Mouse (Mus musculus) liver, adult 2 months (tissue): ENCODE measurements around the gene Tuft1. TPM values are rescaled to one million over a fixed set of nuclear protein-coding genes. Genes with fewer than 3 reads are reported as not detected.

Experiments
- DNase-seq: peaks from one replicate; pipeline ENCODE4 v3.0.0-alpha.2; 2011; ENCODE audit warnings: low read depth, low spot score; ENCODE audit errors: extremely low read depth
- H3K27ac ChIP-seq: fragments of 200-500 bp; replicated peaks from 2 replicates; pipeline ENCODE4 v1.5.1; 2012; ENCODE audit warnings: low read depth, mild to moderate bottlenecking, control low read depth, inconsistent platforms, low read length; ENCODE audit not compliant: insufficient read depth
- H3K27me3 ChIP-seq: fragments of 200-500 bp; 2 replicates; pipeline ENCODE4 v1.6.1; 2012; ENCODE audit warnings: mild to moderate bottlenecking, moderate library complexity, low read length, inconsistent platforms; ENCODE audit not compliant: control insufficient read depth, insufficient read depth
- H3K36me3 ChIP-seq: fragments of 200-500 bp; 2 replicates; pipeline ENCODE4 v1.6.1; 2012; ENCODE audit warnings: low read length, inconsistent platforms; ENCODE audit not compliant: control insufficient read depth, insufficient read depth
- H3K4me1 ChIP-seq: fragments of 200-500 bp; 2 replicates; pipeline ENCODE4 v1.6.1; 2011; ENCODE audit warnings: low read length; ENCODE audit not compliant: control insufficient read depth, insufficient read depth
- H3K4me3 ChIP-seq: fragments of 200-500 bp; 2 replicates; pipeline ENCODE4 v1.5.1; 2011; ENCODE audit warnings: low read depth, mild to moderate bottlenecking, control low read depth, low read length, moderate library complexity; ENCODE audit not compliant: insufficient read depth
- H3K79me2 ChIP-seq: fragments of 200-500 bp; 2 replicates; pipeline ENCODE4 v1.6.1; 2012; ENCODE audit warnings: inconsistent platforms, mild to moderate bottlenecking, low read length, moderate library complexity; ENCODE audit not compliant: control insufficient read depth, insufficient read depth
- H3K9ac ChIP-seq: fragments of 200-500 bp; 2 replicates; pipeline ENCODE4 v1.6.1; 2012; ENCODE audit warnings: low read depth, mild to moderate bottlenecking, control low read depth, inconsistent platforms, low read length
- CTCF ChIP-seq: fragments of 200-500 bp; IDR thresholded peaks from 2 replicates; pipeline ENCODE4 v1.5.1; 2011; ENCODE audit warnings: low read depth, low read length, control low read depth
- POLR2A ChIP-seq: fragments of 200-500 bp; IDR thresholded peaks from 2 replicates; pipeline ENCODE4 v1.6.1; 2011; ENCODE audit warnings: low read length, control low read depth; ENCODE audit not compliant: insufficient read depth; ENCODE audit errors: extremely low read depth
- WGBS: fragments of 180-500 bp; shearing (Covaris S2); methylation state at CpG from one replicate; pipeline ENCODE4 v1.1.7; 2018; 5-methylcytosine and 5-hydroxymethylcytosine counted together
- polyA plus RNA-seq: library from polyadenylated mRNA; depleted of rRNA; stranded (reverse); fragments of >200 nt; gene quantifications from 2 replicates; pipeline ENCODE4 v1.2.3, GENCODE M21; 2012; rRNA removed
- total RNA-seq: library from RNA; depleted of rRNA; stranded (reverse); fragments of >200 nt; gene quantifications from 2 replicates; pipeline ENCODE4 v1.2.3, GENCODE M21; 2014; rRNA removed

Gene Tuft1
- total and polyA plus RNA-seq, 2 experiments = 2.6 to 7.3 TPM

DNA sequence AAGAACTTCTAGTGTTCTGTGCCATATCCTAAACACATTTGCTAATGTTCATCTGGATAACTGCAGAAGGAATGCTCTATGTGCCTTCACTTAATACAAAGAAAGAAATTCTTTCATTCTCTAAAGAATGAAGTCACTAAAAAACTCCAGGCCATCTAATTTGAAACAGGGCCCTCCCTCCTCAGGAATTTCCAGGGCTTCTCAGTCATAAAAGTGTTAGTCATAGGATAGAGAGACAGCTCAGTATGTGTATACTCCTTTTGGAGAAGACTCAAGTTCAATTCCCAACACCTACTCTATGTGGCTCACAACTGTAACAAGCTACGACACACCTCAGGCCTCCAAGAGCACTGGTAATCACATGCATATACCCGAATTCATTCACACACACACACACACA is 93.1 kb downstream of the Tuft1 start:
- Histone ChIP-seq H3K27ac (no peak overlapping the region), H3K79me2 (peaks cover 9% of the 10 kb centered on the region; the same call in 1 of the 2 replicates), H3K4me3 (no peak overlapping the region), H3K27me3 (no peaks in the 10 kb centered on the region), H3K9ac (no peak overlapping the region), H3K4me1 (no peaks in the 10 kb centered on the region), H3K36me3 (peaks cover 6% of the 10 kb centered on the region)
- no peak for DNase-seq
- 84% methylated on average over 2 of the region's 2 CpGs for WGBS
- no peak for TF ChIP-seq POLR2A
- TF ChIP-seq CTCF = no peak

DNA sequence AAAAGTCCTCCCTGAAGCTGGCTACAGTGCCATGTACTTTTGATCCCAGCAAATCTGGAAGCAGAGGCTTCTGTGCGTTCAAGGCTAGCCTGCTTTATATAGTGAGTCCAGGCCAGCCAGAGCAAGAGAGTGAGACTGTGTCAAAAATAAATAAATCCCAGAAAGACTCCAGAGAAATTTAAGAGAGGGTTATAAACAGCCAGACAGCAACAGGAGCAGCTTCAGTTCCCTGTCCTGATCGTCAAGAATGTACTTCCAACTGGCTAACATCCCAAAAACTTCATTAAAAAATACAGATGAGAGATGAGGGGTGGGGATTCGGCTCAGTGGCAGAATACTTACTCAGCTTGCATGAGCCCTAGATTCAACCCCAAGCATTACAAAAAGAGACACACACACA is 93.5 kb downstream of the Tuft1 start:
- Histone ChIP-seq H3K4me3 (no peak overlapping the region), H3K27me3 (no peaks in the 10 kb centered on the region), H3K27ac (no peak overlapping the region), H3K4me1 (no peaks in the 10 kb centered on the region), H3K9ac (no peak overlapping the region), H3K36me3 (peaks cover 6% of the 10 kb centered on the region), H3K79me2 (peaks cover 9% of the 10 kb centered on the region; the same call in 1 of the 2 replicates)
- WGBS = 69% methylated on average over 3 of the region's 3 CpGs
- TF ChIP-seq POLR2A (no peak), CTCF (no peak)
- DNase-seq = no peak

DNA sequence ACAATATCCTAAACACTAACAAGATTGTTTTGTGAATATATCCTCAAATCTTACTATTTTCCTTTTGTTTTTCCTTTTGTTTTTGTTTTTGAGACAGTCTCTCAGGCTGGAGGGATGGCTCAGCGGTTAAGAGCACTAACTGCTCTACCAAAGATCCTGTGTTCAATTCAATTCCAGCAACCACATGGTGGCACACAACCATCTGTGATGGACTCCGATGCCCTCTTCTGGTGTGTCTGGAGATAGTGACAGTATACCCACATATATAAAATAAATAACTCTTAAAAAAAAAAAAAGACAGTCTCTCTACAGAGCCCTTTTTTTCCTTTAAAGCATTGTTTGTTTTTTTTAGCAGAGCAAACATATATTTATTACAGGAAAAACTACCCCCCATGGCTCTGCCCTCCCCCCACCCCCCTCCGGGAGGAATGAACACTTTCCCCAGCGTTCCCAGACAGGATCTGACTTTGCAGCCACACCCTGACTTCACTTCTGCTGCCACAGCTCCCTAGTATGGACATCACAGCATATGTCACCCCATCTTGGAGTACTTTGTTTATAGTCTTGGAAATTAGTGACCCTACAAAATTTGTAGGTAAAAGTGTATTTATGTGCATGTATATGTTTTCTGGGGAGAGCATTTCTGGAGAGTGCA is 94.2 kb downstream of the Tuft1 start:
- H3K27me3 ChIP-seq = no peaks in the 10 kb centered on the region
- no peak overlapping the region for H3K27ac ChIP-seq
- H3K79me2 ChIP-seq = peaks cover 9% of the 10 kb centered on the region; the same call in 1 of the 2 replicates
- DNase-seq = no peak
- no peaks in the 10 kb centered on the region for H3K4me1 ChIP-seq
- WGBS = 83% methylated on average over 4 of the region's 4 CpGs
- H3K9ac ChIP-seq = no peak overlapping the region
- no peak for TF ChIP-seq POLR2A
- no peak for TF ChIP-seq CTCF
- H3K36me3 ChIP-seq = peaks cover 7% of the 10 kb centered on the region
- H3K4me3 ChIP-seq = no peak overlapping the region

DNA sequence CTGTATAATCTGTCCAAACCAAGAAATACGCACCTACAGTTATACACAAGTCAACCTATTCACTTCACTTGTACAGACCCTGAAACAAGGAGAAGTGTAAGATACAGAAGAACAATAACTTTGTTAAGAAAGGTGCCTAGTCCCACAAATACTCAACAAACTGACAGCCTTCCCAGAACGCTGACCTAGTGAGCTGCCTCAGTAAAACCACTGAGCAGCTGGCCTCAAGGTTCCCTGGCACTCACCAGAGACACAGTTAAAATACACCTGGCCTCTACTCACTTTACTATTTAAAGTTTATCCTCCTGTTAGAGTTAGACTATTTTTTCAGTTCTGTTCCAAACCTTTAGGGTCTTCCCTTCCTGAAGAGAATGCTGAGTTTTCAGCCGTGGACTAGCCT is 95.5 kb downstream of the Tuft1 start:
- no peaks in the 10 kb centered on the region for H3K27me3 ChIP-seq
- DNase-seq = no peak
- no peak overlapping the region for H3K9ac ChIP-seq
- peaks cover 5% of the 10 kb centered on the region; the same call in 1 of the 2 replicates for H3K79me2 ChIP-seq
- no peak for TF ChIP-seq CTCF
- 95% methylated on average over 3 of the region's 3 CpGs for WGBS
- H3K27ac ChIP-seq = no peak overlapping the region
- no peaks in the 10 kb centered on the region for H3K4me1 ChIP-seq
- H3K36me3 ChIP-seq = peaks cover 13% of the 10 kb centered on the region
- H3K4me3 ChIP-seq = no peak overlapping the region

Other genes with a start within 250 kb of the Tuft1 start
- gene Tdrkh, start 245.6 kb downstream of the Tuft1 start, total RNA-seq = 1.5 and 1.8 TPM in 2 replicates
- 0.22 and 0.66 TPM in 2 replicates for gene Tdrkh, start 245.6 kb downstream of the Tuft1 start, polyA plus RNA-seq
- 44.6 and 45.9 TPM in 2 replicates for gene Mrpl9, start 215.6 kb downstream of the Tuft1 start, total RNA-seq
- gene Mrpl9, start 215.6 kb downstream of the Tuft1 start, polyA plus RNA-seq = 31.1 and 31.8 TPM in 2 replicates
- 0.37 TPM in 1 of 2 replicates, not detected in the other for gene Oaz3, start 215.0 kb downstream of the Tuft1 start, total RNA-seq
- 0.15 and 0.43 TPM in 2 replicates for gene Oaz3, start 215.0 kb downstream of the Tuft1 start, polyA plus RNA-seq
- not detected in 2 replicates for gene Celf3, start 180.6 kb downstream of the Tuft1 start, total RNA-seq
- 0.05 TPM in 1 of 2 replicates, not detected in the other for gene Celf3, start 180.6 kb downstream of the Tuft1 start, polyA plus RNA-seq
- not detected in 2 replicates for gene Riiad1, start 178.5 kb downstream of the Tuft1 start, total RNA-seq
- gene Riiad1, start 178.5 kb downstream of the Tuft1 start, polyA plus RNA-seq = not detected in 2 replicates
- 9.6 and 13.6 TPM in 2 replicates for gene Snx27, start 76.2 kb downstream of the Tuft1 start, total RNA-seq
- 4.7 TPM in 2 replicates for gene Snx27, start 76.2 kb downstream of the Tuft1 start, polyA plus RNA-seq
- gene Gm10972, start 15.8 kb downstream of the Tuft1 start, total RNA-seq = not detected in 2 replicates
- not detected in 2 replicates for gene Gm10972, start 15.8 kb downstream of the Tuft1 start, polyA plus RNA-seq
- 57.4 and 86.2 TPM in 2 replicates for gene Selenbp2, start 34.7 kb upstream of the Tuft1 start, total RNA-seq
- 24.5 and 148 TPM in 2 replicates for gene Selenbp2, start 34.7 kb upstream of the Tuft1 start, polyA plus RNA-seq
- 7.6 and 9.2 TPM in 2 replicates for gene Cgn, start 127.6 kb upstream of the Tuft1 start, total RNA-seq
- 7.3 and 7.4 TPM in 2 replicates for gene Cgn, start 127.6 kb upstream of the Tuft1 start, polyA plus RNA-seq
- 6.3 and 6.8 TPM in 2 replicates for gene Pogz, start 178.7 kb upstream of the Tuft1 start, total RNA-seq
- 6.4 and 9.9 TPM in 2 replicates for gene Pogz, start 178.7 kb upstream of the Tuft1 start, polyA plus RNA-seq
- 246 and 264 TPM in 2 replicates for gene Psmb4, start 228.1 kb upstream of the Tuft1 start, total RNA-seq
- 266 and 271 TPM in 2 replicates for gene Psmb4, start 228.1 kb upstream of the Tuft1 start, polyA plus RNA-seq